Mouse (Mus musculus) liver, postnatal 0 days (tissue): ENCODE measurements around the gene Slc39a13.

ENCODE experiments used
- CTCF ChIP-seq: sonication (generic); IDR thresholded peaks from 2 replicates; pipeline ENCODE4 v1.5.1; 2016; ENCODE audit warnings: antibody characterized with exemption, low read depth
- EP300 ChIP-seq: IDR thresholded peaks from 2 replicates; pipeline ENCODE4 v1.6.1; 2016; ENCODE audit warnings: antibody characterized with exemption, low read depth, mild to moderate bottlenecking

- TF ChIP-seq CTCF (no peak), EP300 (no peak)
Observed at GRCm38 (mm10) chr2:91019911-91020310, 50.3 kb downstream of the Slc39a13 start.
